Mouse (Mus musculus): ENCODE measurements at regions not wholly inside any gene's neighbourhood (a gene's known extent, or its start where the extent isn't known, plus 50 kb on each side); places are given as distances from the start of the nearest gene placed in this dataset.

DNA sequence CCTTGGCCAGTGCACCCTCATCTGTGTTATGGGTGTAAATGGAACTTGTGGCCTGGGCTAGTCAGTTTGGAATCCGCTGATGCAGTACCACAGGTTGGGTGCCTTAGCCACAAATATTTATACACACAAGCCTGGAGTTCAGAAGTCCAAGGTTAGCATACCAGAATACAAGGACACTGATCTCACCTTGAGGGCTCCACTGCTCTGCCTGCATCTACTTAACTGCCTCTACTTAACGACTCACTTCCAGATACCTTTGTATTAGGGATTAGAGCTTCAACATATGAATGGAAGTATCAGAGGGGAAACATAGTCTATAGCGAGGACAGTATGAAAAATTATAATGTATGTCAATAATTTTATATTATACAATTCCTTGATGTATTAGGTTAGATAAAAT is 57.5 kb downstream of the Tmem174 start:
- no peak for ATAC-seq (ENCODE audit: low FRiP score, low TSS enrichment)
- H3K27me3 ChIP-seq (ENCODE audit: control insufficient read depth, insufficient read depth, low read length): peaks cover 8% of the 10 kb centered on the region; the same call in 1 of the 2 replicates
- WGBS: 90% methylated on average over 3 of the region's 3 CpGs

DNA sequence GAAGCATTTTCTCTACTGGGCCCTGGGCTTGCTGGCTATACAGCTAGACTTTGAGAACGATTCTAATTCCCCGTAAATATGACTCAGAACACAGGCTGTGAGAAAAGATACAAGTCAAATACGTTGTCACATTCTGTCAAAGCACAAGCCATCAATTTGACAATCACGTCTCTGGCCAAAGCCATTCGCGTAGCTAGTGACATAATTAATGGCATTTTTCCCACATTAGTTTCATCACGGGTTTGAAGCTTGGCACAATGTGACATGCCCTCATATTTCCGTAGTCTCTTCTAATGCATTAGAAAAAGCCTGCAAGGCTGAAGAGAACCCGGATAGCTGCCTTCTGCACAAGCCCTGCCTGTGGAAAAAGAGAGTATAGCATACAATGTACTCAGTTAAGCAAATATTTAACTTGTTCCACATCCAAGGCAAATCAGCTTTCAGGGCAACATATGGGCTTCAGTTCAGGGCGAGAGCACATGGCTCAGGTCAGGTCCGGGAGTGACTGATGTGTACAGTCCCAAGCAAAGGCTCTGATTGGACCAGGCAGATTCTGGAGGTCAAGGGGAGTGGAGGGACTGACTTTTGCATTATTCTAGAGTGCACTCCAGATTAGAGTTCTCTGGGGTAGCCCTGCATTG is 58.7 kb downstream of the Tmem174 start:
- H3K27ac ChIP-seq (ENCODE audit: low read depth, low read length): no peak overlapping the region

More for the DNA sequence above, 57.5 kb downstream of the Tmem174 start:
- Histone ChIP-seq H3K4me2 (replicated peaks; ENCODE audit: low read depth, low read length) (no peak overlapping the region), H3K36me3 (ENCODE audit: control insufficient read depth, insufficient read depth, low read length) (no peaks in the 10 kb centered on the region), H3K27ac (ENCODE audit: low read depth, low read length) (no peak overlapping the region), H3K4me1 (ENCODE audit: control insufficient read depth, insufficient read depth, low read length) (no peaks in the 10 kb centered on the region), H3K9me3 (ENCODE audit: control insufficient read depth, low read length) (no peaks in the 10 kb centered on the region), H3K4me3 (ENCODE audit: low read length) (no peak overlapping the region), H3K9ac (ENCODE audit: low read depth, low read length) (no peak overlapping the region)

DNA sequence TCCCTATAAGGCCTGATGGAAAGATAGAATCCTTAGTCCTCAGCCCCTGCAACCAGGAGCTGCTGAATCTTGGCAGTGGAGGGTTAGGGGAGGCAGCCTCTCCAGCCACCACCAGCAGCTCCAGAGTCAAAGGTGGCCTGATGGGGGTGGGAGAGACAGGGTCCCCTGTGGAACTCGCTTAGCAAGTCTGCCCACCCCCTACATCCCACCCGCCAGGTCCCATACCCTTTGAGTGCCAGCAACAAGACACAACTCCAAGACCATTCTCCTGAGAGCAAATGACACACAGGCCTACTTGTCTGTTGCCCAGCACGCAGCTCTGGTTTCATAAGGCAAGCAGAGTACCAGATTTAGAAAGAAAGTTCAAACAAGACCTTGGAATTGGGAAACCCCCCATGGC is 61.1 kb downstream of the Tmem174 start:
- no peak overlapping the region for H3K4me2 ChIP-seq (replicated peaks; ENCODE audit: low read depth, low read length)
- no peak overlapping the region for H3K9ac ChIP-seq (ENCODE audit: low read depth, low read length)
- no peak overlapping the region for H3K27ac ChIP-seq (ENCODE audit: low read depth, low read length)
- H3K4me3 ChIP-seq (ENCODE audit: low read length): no peak overlapping the region
- 89% methylated on average over 3 of the region's 3 CpGs for WGBS
- H3K36me3 ChIP-seq (ENCODE audit: control insufficient read depth, insufficient read depth, low read length): no peaks in the 10 kb centered on the region
- no peaks in the 10 kb centered on the region for H3K9me3 ChIP-seq (ENCODE audit: control insufficient read depth, low read length)
- no peak for ATAC-seq (ENCODE audit: low FRiP score, low TSS enrichment)
- peaks cover 31% of the 10 kb centered on the region for H3K27me3 ChIP-seq (ENCODE audit: control insufficient read depth, insufficient read depth, low read length)
- peaks cover 16% of the 10 kb centered on the region for H3K4me1 ChIP-seq (ENCODE audit: control insufficient read depth, insufficient read depth, low read length)

More for the DNA sequence above, 58.7 kb downstream of the Tmem174 start:
- no peaks in the 10 kb centered on the region for H3K9me3 ChIP-seq (ENCODE audit: control insufficient read depth, low read length)
- no peaks in the 10 kb centered on the region for H3K4me1 ChIP-seq (ENCODE audit: control insufficient read depth, insufficient read depth, low read length)
- ATAC-seq (ENCODE audit: low FRiP score, low TSS enrichment): peak; percentile 65; the same call in 1 of the 2 replicates
- 46% methylated on average over 11 of the region's 11 CpGs for WGBS
- H3K27me3 ChIP-seq (ENCODE audit: control insufficient read depth, insufficient read depth, low read length): peaks cover 11% of the 10 kb centered on the region
- H3K4me2 ChIP-seq (replicated peaks; ENCODE audit: low read depth, low read length): no peak overlapping the region
- H3K9ac ChIP-seq (ENCODE audit: low read depth, low read length): no peak overlapping the region
- H3K4me3 ChIP-seq (ENCODE audit: low read length): no peak overlapping the region
- H3K36me3 ChIP-seq (ENCODE audit: control insufficient read depth, insufficient read depth, low read length): no peaks in the 10 kb centered on the region

DNA sequence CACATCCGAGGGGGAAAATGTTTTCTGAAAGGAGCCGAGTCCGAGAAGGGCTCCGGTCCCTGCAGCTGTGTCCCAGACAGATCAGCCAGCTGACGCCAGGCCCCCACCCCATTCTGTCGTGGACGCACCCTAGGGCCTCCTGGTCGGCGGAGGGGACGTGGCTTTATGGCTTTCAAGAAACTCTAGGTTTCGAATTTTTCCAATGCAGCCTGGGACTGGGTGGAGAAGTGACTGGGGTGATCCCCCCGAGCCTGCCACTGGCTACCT is 63.2 kb downstream of the Tmem174 start:
- Histone ChIP-seq H3K4me1 (ENCODE audit: control insufficient read depth, insufficient read depth, low read length) (peaks cover 16% of the 10 kb centered on the region), H3K4me2 (replicated peaks; ENCODE audit: low read depth, low read length) (no peak overlapping the region), H3K36me3 (ENCODE audit: control insufficient read depth, insufficient read depth, low read length) (no peaks in the 10 kb centered on the region), H3K9ac (ENCODE audit: low read depth, low read length) (no peak overlapping the region), H3K9me3 (ENCODE audit: control insufficient read depth, low read length) (no peaks in the 10 kb centered on the region), H3K4me3 (ENCODE audit: low read length) (no peak overlapping the region), H3K27ac (ENCODE audit: low read depth, low read length) (no peak overlapping the region), H3K27me3 (ENCODE audit: control insufficient read depth, insufficient read depth, low read length) (peaks cover 34% of the 10 kb centered on the region)
- no peak for ATAC-seq (ENCODE audit: low FRiP score, low TSS enrichment)
- WGBS: 42% methylated on average over 12 of the region's 12 CpGs

DNA sequence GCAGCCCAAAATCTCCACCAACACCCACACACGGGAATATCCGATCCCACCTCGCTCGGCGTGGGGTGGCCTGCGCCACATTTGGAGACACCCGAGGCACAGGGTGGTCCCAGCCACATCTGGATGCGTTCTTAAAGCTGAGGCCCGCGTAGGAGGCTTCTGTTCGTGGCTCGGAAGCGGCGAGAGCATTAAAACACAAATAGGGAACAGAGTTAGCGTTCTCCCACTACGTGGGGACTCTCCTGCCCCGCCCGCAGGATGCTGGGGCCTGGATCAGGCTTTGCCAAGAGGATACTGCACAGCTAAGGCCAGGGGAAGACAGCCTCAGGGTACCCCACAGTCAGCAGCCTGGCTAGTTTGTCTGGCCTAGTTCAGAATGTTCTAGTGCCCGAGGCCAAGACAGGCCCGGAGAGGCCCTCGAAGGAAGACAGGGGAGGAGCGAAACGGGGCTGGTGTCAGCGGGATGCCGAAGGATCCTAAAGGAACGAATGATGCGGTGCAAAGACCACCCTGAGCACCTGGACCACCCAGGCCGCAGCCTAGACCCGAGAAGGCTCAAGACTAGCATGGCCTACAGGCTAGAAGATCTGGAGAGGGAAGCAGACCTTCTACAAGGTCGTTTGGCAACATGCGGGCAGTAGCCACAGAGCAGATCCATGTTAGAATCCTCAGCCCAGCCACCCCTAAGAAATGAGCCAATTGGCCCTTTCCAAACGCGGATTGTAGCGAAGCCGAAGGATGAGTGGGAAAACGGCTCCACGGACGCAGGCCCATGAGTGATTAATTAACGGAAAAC is 63.8 kb downstream of the Tmem174 start:
- peaks cover 16% of the 10 kb centered on the region for H3K4me1 ChIP-seq (ENCODE audit: control insufficient read depth, insufficient read depth, low read length)
- peaks cover 34% of the 10 kb centered on the region for H3K27me3 ChIP-seq (ENCODE audit: control insufficient read depth, insufficient read depth, low read length)
- WGBS: 28% methylated on average over 39 of the region's 39 CpGs
- peak overlapping the region; percentile 36 for H3K4me3 ChIP-seq (ENCODE audit: low read length)
- peak; percentile 36 for ATAC-seq (ENCODE audit: low FRiP score, low TSS enrichment)
- peak overlapping the region; percentile 76 for H3K4me2 ChIP-seq (replicated peaks; ENCODE audit: low read depth, low read length)
- H3K9ac ChIP-seq (ENCODE audit: low read depth, low read length): peak overlapping the region; percentile 53; the same call in 1 of the 2 replicates
- no peak overlapping the region for H3K27ac ChIP-seq (ENCODE audit: low read depth, low read length)
- no peaks in the 10 kb centered on the region for H3K36me3 ChIP-seq (ENCODE audit: control insufficient read depth, insufficient read depth, low read length)
- no peaks in the 10 kb centered on the region for H3K9me3 ChIP-seq (ENCODE audit: control insufficient read depth, low read length)

DNA sequence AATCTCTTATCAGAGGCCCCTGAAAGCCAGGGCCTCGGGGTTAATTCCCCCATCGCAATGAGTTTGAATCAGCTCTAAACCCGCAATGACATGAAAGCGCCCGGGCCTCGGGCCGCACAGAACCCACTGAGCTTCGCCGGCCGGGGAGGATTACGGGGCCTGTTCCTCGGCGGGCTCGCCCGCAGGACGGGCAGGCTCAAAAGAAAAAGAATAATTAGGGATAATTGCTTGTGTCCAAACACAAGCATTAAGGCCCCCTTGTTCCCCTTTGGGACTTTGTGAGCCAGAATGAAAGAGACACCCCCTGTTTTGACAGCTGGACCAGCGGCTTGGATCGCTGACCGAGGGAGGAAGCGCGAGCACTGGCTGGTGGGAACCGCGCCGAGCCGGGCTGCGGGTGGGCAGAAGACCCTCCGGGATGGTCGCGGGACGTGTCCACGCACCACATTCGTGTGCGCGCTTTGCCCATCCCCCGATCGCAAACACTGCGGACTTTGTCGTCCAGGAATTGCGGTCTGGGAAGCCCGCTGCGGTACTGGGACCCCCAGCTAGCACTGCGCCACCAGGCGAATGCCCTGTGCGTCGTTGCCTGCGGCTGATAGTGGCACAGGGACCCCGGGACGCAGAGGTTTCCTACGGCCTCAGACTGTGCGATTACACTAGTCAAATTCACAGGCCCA is 64.5 kb downstream of the Tmem174 start:
- Histone ChIP-seq H3K27ac (ENCODE audit: low read depth, low read length) (no peak overlapping the region), H3K27me3 (ENCODE audit: control insufficient read depth, insufficient read depth, low read length) (peaks cover 34% of the 10 kb centered on the region)
- ATAC-seq (ENCODE audit: low FRiP score, low TSS enrichment): peak; percentile 61; the same call in 1 of the 2 replicates

DNA sequence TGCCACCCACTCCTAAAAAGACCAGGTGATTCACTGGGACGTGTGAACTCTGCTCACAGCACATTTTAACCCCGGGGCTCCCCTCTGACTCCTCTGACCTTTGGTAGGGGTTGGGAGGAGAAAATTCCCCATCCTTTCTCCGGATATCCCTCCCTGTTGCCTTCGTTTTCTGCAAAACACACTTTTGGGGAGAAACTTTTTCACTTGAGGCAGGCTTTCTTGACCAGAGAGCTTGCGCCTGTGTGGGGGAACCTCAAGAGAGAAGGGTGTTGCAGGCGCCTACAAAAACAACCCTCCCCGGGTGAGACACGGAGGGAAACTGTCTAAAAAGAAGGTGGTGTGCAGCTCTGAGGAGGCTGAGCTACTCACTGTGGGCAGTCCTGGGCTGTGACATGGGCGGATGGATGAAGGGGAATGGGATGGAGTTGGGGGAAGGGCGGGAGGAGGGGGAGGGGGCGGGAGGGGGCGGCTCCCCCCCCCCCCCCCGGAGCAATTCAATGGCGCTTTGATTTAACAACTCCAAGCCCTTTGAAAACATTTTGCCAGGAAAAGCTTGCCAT is 65.1 kb downstream of the Tmem174 start:
- ATAC-seq (ENCODE audit: low FRiP score, low TSS enrichment): peak; percentile 72

More for the DNA sequence above, 64.5 kb downstream of the Tmem174 start:
- Histone ChIP-seq H3K9ac (ENCODE audit: low read depth, low read length) (peak overlapping the region; percentile 53), H3K4me2 (replicated peaks; ENCODE audit: low read depth, low read length) (peak overlapping the region; percentile 76), H3K36me3 (ENCODE audit: control insufficient read depth, insufficient read depth, low read length) (no peaks in the 10 kb centered on the region), H3K4me1 (ENCODE audit: control insufficient read depth, insufficient read depth, low read length) (peaks cover 16% of the 10 kb centered on the region), H3K9me3 (ENCODE audit: control insufficient read depth, low read length) (no peaks in the 10 kb centered on the region), H3K4me3 (ENCODE audit: low read length) (peak overlapping the region; percentile 36)
- WGBS: 2% methylated on average over 50 of the region's 50 CpGs

DNA sequence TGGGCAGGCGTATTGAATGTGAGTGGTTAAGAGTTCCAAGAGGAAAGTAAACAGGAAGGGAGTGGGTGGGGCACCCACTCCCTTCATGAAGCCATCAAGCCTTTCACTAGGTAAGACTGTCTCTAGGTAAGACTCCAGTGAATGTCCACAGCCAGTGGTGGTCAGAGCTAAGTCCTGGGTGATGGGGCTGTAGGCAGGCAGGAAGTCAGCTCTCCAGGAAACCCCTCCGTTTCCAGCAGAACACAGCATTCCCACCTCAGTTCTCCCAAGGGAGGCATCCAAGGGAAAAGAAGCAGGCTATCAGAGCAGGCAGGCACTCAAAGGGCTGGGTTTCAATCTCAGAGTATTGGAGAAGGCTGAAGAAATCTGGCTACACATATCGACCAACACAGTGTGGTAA is 66.2 kb downstream of the Tmem174 start:
- ATAC-seq (ENCODE audit: low FRiP score, low TSS enrichment): no peak
- 49% methylated on average over 3 of the region's 3 CpGs for WGBS
- Histone ChIP-seq H3K4me3 (ENCODE audit: low read length) (no peak overlapping the region), H3K4me1 (ENCODE audit: control insufficient read depth, insufficient read depth, low read length) (peaks cover 16% of the 10 kb centered on the region), H3K27me3 (ENCODE audit: control insufficient read depth, insufficient read depth, low read length) (peaks cover 34% of the 10 kb centered on the region), H3K36me3 (ENCODE audit: control insufficient read depth, insufficient read depth, low read length) (no peaks in the 10 kb centered on the region), H3K4me2 (replicated peaks; ENCODE audit: low read depth, low read length) (no peak overlapping the region), H3K9ac (ENCODE audit: low read depth, low read length) (no peak overlapping the region), H3K27ac (ENCODE audit: low read depth, low read length) (no peak overlapping the region), H3K9me3 (ENCODE audit: control insufficient read depth, low read length) (no peaks in the 10 kb centered on the region)

More for the DNA sequence above, 65.1 kb downstream of the Tmem174 start:
- 4% methylated on average over 10 of the region's 14 CpGs for WGBS
- no peaks in the 10 kb centered on the region for H3K36me3 ChIP-seq (ENCODE audit: control insufficient read depth, insufficient read depth, low read length)
- peak overlapping the region; percentile 36 for H3K4me3 ChIP-seq (ENCODE audit: low read length)
- peak overlapping the region; percentile 53 for H3K9ac ChIP-seq (ENCODE audit: low read depth, low read length)
- peak overlapping the region; percentile 76 for H3K4me2 ChIP-seq (replicated peaks; ENCODE audit: low read depth, low read length)
- H3K27me3 ChIP-seq (ENCODE audit: control insufficient read depth, insufficient read depth, low read length): peaks cover 34% of the 10 kb centered on the region
- H3K27ac ChIP-seq (ENCODE audit: low read depth, low read length): no peak overlapping the region
- peaks cover 16% of the 10 kb centered on the region for H3K4me1 ChIP-seq (ENCODE audit: control insufficient read depth, insufficient read depth, low read length)
- no peaks in the 10 kb centered on the region for H3K9me3 ChIP-seq (ENCODE audit: control insufficient read depth, low read length)

All from kidney, embryonic 14.5 days (tissue).